Mouse (Mus musculus) liver, adult 2 months (tissue): ENCODE measurements at regions not wholly inside any gene's neighbourhood (a gene's known extent, or its start where the extent isn't known, plus 50 kb on each side); places are given as distances from the start of the nearest gene placed in this dataset.
A peak's percentile ranks its signal among the peaks of the same experiment; 100 is the strongest.

Source experiments
- DNase-seq: peaks from one replicate; pipeline ENCODE4 v3.0.0-alpha.2; 2011; ENCODE audit warnings: low read depth, low spot score; ENCODE audit errors: extremely low read depth
- H3K27ac ChIP-seq: fragments of 200-500 bp; replicated peaks from 2 replicates; pipeline ENCODE4 v1.5.1; 2012; ENCODE audit warnings: low read depth, mild to moderate bottlenecking, control low read depth, inconsistent platforms, low read length; ENCODE audit not compliant: insufficient read depth
- H3K27me3 ChIP-seq: fragments of 200-500 bp; 2 replicates; pipeline ENCODE4 v1.6.1; 2012; ENCODE audit warnings: mild to moderate bottlenecking, moderate library complexity, low read length, inconsistent platforms; ENCODE audit not compliant: control insufficient read depth, insufficient read depth
- H3K36me3 ChIP-seq: fragments of 200-500 bp; 2 replicates; pipeline ENCODE4 v1.6.1; 2012; ENCODE audit warnings: low read length, inconsistent platforms; ENCODE audit not compliant: control insufficient read depth, insufficient read depth
- H3K4me1 ChIP-seq: fragments of 200-500 bp; 2 replicates; pipeline ENCODE4 v1.6.1; 2011; ENCODE audit warnings: low read length; ENCODE audit not compliant: control insufficient read depth, insufficient read depth
- H3K4me3 ChIP-seq: fragments of 200-500 bp; 2 replicates; pipeline ENCODE4 v1.5.1; 2011; ENCODE audit warnings: low read depth, mild to moderate bottlenecking, control low read depth, low read length, moderate library complexity; ENCODE audit not compliant: insufficient read depth
- H3K79me2 ChIP-seq: fragments of 200-500 bp; 2 replicates; pipeline ENCODE4 v1.6.1; 2012; ENCODE audit warnings: inconsistent platforms, mild to moderate bottlenecking, low read length, moderate library complexity; ENCODE audit not compliant: control insufficient read depth, insufficient read depth
- H3K9ac ChIP-seq: fragments of 200-500 bp; 2 replicates; pipeline ENCODE4 v1.6.1; 2012; ENCODE audit warnings: low read depth, mild to moderate bottlenecking, control low read depth, inconsistent platforms, low read length
- CTCF ChIP-seq: fragments of 200-500 bp; IDR thresholded peaks from 2 replicates; pipeline ENCODE4 v1.5.1; 2011; ENCODE audit warnings: low read depth, low read length, control low read depth
- POLR2A ChIP-seq: fragments of 200-500 bp; IDR thresholded peaks from 2 replicates; pipeline ENCODE4 v1.6.1; 2011; ENCODE audit warnings: low read length, control low read depth; ENCODE audit not compliant: insufficient read depth; ENCODE audit errors: extremely low read depth
- WGBS: fragments of 180-500 bp; shearing (Covaris S2); methylation state at CpG from one replicate; pipeline ENCODE4 v1.1.7; 2018; 5-methylcytosine and 5-hydroxymethylcytosine counted together

DNA sequence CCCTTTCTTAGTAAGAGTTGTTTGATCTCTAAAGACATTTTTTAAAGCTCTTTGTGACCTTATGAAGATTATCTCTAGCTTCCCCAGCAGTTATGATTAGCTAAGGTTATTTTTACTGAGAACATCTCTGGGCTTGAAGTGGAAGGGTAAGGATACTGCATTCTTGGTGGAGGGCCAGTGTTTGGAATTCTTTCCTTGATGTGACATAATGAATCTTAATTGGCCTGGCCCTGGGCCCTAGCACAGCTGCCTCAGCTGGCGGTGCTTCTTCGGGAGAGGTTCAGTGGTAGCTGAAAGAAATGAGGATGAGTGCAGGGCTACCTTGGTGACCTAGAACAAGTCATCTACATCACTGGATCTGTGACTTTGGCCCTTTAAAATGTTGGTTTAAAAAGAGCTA, 150.5 kb upstream of the Hccs start:
- H3K27ac ChIP-seq, result no peak overlapping the region
- no peak overlapping the region for H3K9ac ChIP-seq
- no peaks in the 10 kb centered on the region for H3K79me2 ChIP-seq
- no peak for DNase-seq
- no peaks in the 10 kb centered on the region for H3K4me1 ChIP-seq
- 81% methylated on average over 2 of the region's 2 CpGs for WGBS
- TF ChIP-seq CTCF, result no peak
- H3K4me3 ChIP-seq, result no peak overlapping the region
- no peaks in the 10 kb centered on the region for H3K27me3 ChIP-seq
- H3K36me3 ChIP-seq, result no peaks in the 10 kb centered on the region

DNA sequence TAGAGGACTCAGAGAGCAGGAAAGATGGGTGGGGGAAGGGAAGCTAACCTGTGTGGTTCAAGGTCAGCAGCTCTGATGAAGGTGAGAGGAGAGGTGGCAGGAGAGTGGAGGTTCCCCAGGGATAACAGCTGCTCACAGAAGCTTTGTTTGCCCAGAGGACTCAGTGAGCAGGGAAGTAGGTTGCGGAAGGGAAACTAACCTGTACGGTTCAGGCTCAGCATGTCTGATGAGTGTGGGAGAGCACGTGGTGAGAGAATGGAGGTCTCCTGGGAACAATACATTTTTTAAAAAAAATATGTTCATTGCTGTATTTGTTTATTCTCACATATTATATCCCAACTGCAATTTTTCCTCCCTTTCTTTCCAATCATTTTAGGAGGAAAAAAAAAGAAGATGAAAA, 130.0 kb upstream of the Hccs start:
- WGBS, result 68% methylated on average over 3 of the region's 3 CpGs
- no peak overlapping the region for H3K4me3 ChIP-seq
- TF ChIP-seq POLR2A, result no peak
- TF ChIP-seq CTCF, result no peak

DNA sequence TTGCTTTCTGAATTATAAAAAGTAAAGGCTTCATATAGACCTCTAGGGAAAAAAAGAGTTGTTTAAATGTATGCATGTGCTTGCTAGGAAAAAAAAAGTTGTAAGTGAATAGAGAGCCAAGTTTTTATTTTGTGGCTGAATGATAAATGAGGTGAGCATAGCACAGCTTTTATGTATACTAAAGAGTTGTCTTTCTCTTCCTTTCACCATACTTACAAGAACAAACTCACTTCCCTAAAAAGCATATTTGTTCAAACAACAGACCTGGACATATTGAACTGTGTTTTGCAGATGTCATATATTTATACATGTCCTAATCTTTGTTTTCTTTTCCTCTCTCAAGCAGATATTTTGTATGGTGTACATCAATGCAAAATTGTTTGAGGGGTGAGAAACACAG, 119.4 kb upstream of the Hccs start:
- H3K4me3 ChIP-seq, result no peak overlapping the region
- no peak for DNase-seq
- H3K9ac ChIP-seq, result no peak overlapping the region
- no peaks in the 10 kb centered on the region for H3K27me3 ChIP-seq
- H3K27ac ChIP-seq, result no peak overlapping the region
- no peaks in the 10 kb centered on the region for H3K36me3 ChIP-seq
- no peaks in the 10 kb centered on the region for H3K79me2 ChIP-seq
- no peak for TF ChIP-seq CTCF
- TF ChIP-seq POLR2A, result no peak
- no peaks in the 10 kb centered on the region for H3K4me1 ChIP-seq

More for the DNA sequence above, 130.0 kb upstream of the Hccs start:
- Histone ChIP-seq H3K27me3 (no peaks in the 10 kb centered on the region), H3K27ac (no peak overlapping the region), H3K79me2 (no peaks in the 10 kb centered on the region), H3K36me3 (no peaks in the 10 kb centered on the region), H3K4me1 (no peaks in the 10 kb centered on the region), H3K9ac (no peak overlapping the region)
- DNase-seq, result no peak

DNA sequence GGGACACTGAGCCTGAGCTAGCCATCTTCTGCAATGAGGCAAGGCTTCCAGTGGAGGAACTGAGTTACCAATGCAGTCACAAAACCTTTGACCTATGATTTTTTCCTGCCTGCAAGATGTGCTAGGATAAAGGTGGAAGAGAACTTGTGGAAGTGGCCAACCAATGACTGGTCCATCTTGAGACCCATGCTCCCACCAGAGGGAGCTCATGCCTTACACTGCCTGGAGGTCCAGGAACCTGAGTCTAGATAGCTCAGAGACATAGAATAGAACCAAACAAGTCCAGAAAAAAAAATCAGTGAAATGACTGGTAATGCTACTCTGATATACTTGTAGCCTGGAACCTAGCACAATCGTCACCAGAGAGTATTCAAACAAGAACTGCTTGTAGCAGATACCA, 118.5 kb upstream of the Hccs start:
- WGBS, result 71% methylated on average over 1 of the region's 1 CpGs
- no peaks in the 10 kb centered on the region for H3K27me3 ChIP-seq
- no peaks in the 10 kb centered on the region for H3K79me2 ChIP-seq
- no peak overlapping the region for H3K4me3 ChIP-seq
- H3K27ac ChIP-seq, result no peak overlapping the region
- H3K4me1 ChIP-seq, result no peaks in the 10 kb centered on the region
- DNase-seq, result peak; percentile 20
- H3K36me3 ChIP-seq, result no peaks in the 10 kb centered on the region
- TF ChIP-seq CTCF, result peak; percentile 54
- TF ChIP-seq POLR2A, result no peak
- no peak overlapping the region for H3K9ac ChIP-seq

DNA sequence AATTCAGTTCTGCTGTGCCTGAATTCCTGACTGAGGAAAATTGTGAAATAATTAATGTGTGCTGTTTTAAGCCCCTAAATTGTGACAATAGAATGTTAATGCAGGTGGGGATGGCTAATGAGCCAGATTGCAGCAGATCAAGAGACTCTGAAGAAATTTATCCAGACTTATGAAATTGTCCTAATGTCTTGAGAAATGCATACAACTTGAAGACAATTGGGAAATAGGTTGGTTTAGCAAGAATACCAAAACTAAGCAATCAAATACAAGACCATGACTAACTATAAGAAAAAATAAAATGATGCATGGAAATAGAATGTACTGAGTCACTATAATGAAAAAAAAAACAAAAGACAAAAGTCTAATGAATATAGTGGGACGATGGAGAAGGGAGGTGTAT, 113.7 kb upstream of the Hccs start:
- Histone ChIP-seq H3K27me3 (no peaks in the 10 kb centered on the region), H3K27ac (no peak overlapping the region), H3K4me1 (no peaks in the 10 kb centered on the region), H3K9ac (no peak overlapping the region), H3K79me2 (no peaks in the 10 kb centered on the region), H3K36me3 (no peaks in the 10 kb centered on the region), H3K4me3 (no peak overlapping the region)
- WGBS, result 89% methylated on average over 1 of the region's 1 CpGs
- TF ChIP-seq POLR2A (no peak), CTCF (no peak)
- DNase-seq, result no peak

DNA sequence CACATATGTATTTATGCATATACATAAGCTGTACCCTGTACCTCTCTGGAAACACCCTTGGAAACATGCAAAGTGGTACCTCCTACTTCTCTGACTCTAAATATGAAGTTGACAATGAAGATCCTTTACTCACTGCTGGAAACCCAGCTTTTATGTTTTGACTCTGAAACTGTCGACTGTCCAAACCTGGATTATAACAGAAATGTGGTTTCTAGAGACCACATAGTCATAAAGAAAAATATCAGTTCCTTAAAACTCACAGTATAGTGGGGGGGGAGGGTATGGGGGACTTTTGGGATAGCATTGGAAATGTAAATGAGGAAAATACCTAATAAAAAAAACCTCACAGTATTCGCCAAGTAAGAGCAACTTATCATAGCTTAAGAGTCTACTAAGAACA, 76.7 kb upstream of the Hccs start:
- no peak overlapping the region for H3K9ac ChIP-seq
- no peaks in the 10 kb centered on the region for H3K79me2 ChIP-seq
- no peaks in the 10 kb centered on the region for H3K4me1 ChIP-seq
- WGBS, result 79% methylated on average over 2 of the region's 2 CpGs
- TF ChIP-seq POLR2A, result no peak
- TF ChIP-seq CTCF, result no peak
- H3K36me3 ChIP-seq, result no peaks in the 10 kb centered on the region
- no peaks in the 10 kb centered on the region for H3K27me3 ChIP-seq
- no peak overlapping the region for H3K27ac ChIP-seq
- DNase-seq, result no peak
- H3K4me3 ChIP-seq, result no peak overlapping the region

DNA sequence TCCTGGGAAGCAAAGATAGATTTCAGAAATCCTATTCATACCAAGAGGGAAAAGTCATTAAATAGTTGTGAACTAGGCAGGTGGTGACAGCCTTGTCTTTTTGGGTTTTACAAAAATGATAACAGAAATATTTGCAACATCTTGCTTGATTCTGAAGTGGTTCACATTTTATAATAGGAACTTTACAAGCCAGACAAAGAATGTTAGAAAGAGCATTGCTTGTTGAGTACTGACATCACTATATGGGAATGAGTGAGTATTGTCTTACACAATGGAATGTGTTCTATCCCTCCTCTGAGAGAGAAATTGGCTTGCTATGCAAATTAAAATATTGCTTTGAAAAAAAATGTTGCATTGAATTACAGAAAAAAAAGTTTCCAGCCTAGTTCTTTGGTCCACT, 66.5 kb upstream of the Hccs start:
- Histone ChIP-seq H3K27me3 (no peaks in the 10 kb centered on the region), H3K4me3 (no peak overlapping the region), H3K36me3 (no peaks in the 10 kb centered on the region), H3K79me2 (no peaks in the 10 kb centered on the region), H3K4me1 (no peaks in the 10 kb centered on the region), H3K9ac (no peak overlapping the region), H3K27ac (no peak overlapping the region)
- DNase-seq, result no peak
- no peak for TF ChIP-seq POLR2A
- TF ChIP-seq CTCF, result no peak
